Mouse (Mus musculus): ENCODE data around the gene Shc4.

GRCm38 (mm10) chr2:125650038-125650437 is 73.9 kb downstream of the Shc4 start:
- TF ChIP-seq CTCF (IDR thresholded peaks at IDR 0.05; ENCODE audit: low read depth), result no peak
- no peak for TF ChIP-seq EP300 (IDR thresholded peaks at IDR 0.05; ENCODE audit: low read depth)

Data from heart, postnatal 0 days (tissue).